Mouse (Mus musculus): ENCODE results near the gene Tex28. TPM values are rescaled to one million over a fixed set of nuclear protein-coding genes. Genes with fewer than 3 reads are reported as not detected.

Gene Tex28
- not detected in 2 replicates for polyA plus RNA-seq (2012; rRNA removed; ENCODE audit: low replicate concordance)

DNA sequence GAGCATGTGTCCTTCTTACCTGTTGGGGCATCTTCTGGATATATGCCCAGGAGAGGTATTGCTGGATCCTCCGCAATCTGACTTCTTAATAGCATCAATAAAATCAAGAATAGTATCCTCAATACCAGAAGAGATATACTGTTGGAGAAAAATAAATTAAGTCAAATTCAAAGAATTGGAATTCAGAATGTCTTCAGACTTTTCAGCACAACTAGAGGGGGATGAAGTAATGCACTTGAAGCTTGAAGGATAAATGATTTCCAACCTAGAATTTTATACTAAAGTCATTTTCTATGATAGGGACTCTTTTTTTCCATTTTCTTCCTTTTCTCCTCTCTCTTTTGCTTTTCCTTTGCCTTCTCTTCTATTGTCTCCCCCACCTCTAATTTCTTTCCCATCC lies at the start of gene Tex28:
TSS of gene Tex28 (minus strand) at position 101 of the 400 bp plus-strand sequence.

DNA sequence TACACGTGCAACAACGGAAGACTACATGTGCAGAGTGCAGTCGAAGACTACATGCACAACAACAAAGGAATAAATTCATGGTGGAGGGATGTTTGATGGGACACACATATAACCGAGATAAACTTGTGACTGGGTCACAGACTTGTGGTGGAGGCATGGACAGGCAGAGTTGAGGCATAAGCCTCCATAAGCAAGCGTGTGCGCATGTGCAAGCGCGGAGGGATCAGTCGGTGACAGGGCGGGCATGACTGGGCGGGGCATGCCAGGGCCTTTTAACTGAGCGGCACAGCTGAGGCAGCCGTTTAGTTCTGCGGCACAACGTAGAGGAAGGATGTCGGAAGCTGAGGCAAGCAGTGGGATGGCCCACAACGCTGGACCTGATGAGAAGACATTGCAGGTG lies 9.3 kb upstream of the Tex28 start, which contains the start of gene Tktl1:
TSS of gene Tktl1 (plus strand) at position 301 of the 400 bp plus-strand sequence.

DNA sequence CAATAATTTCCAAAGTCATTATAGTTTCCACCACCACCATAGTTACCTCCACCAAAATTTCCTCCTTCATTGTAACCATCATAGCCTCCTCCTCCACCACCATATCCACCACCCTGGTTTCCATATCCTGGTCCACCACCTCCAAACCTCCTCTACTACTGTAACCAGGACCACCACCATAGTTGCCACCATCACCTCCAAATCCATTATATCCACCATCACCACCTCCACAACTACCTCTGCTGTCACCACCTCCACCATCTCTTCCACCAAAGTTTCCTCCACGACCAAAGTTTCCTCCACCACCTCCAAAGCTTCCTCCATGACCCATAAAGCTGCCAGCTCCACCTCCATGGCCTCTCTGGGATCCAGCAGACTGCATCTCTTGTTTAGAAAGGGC lies 32.4 kb downstream of the Tex28 start, which contains the start of gene Mecp2:
TSS of gene Mecp2 (minus strand) at position 101 of the 400 bp plus-strand sequence.

DNA sequence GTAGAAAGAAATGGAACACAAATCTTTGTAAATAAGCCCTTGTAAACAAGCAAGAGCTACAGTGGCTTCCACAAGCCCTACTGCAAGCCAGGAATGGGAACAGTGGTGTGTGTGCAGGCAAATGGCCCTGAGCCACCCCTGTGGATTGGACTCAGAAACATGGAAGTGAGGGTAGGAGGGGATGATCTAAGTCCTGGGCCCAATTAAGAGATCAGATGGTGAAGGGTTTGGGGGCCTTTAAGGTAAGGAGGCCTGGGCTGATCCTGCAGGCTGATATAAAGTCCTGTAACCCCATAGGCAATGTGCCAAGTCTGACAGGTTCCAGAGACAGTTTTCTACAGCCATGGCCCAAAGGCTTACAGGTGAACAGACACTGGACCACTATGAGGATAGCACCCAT lies 40.5 kb downstream of the Tex28 start, which contains the start of gene Opn1mw:
TSS of gene Opn1mw (plus strand) at position 301 of the 400 bp plus-strand sequence.

Other genes with a start within 250 kb of the Tex28 start
- 12.7 and 18.0 TPM in 2 replicates for gene Arhgap4, start 246.0 kb downstream of the Tex28 start, polyA plus RNA-seq (2012; rRNA removed; ENCODE audit: low replicate concordance)
- 69.5 and 110 TPM in 2 replicates for gene Naa10, start 245.9 kb downstream of the Tex28 start, polyA plus RNA-seq (2012; rRNA removed; ENCODE audit: low replicate concordance)
- gene Renbp, start 237.0 kb downstream of the Tex28 start, polyA plus RNA-seq (2012; rRNA removed; ENCODE audit: low replicate concordance), result 15.6 and 30.8 TPM in 2 replicates
- gene Hcfc1, start 201.5 kb downstream of the Tex28 start, polyA plus RNA-seq (2012; rRNA removed; ENCODE audit: low replicate concordance), result 31.8 and 88.6 TPM in 2 replicates
- 170 and 267 TPM in 2 replicates for gene Irak1, start 143.9 kb downstream of the Tex28 start, polyA plus RNA-seq (2012; rRNA removed; ENCODE audit: low replicate concordance)
- not detected in 2 replicates for gene Opn1mw, start 40.4 kb downstream of the Tex28 start, polyA plus RNA-seq (2012; rRNA removed; ENCODE audit: low replicate concordance)
- 4.6 and 11.3 TPM in 2 replicates for gene Mecp2, start 32.5 kb downstream of the Tex28 start, polyA plus RNA-seq (2012; rRNA removed; ENCODE audit: low replicate concordance)
- 0.04 TPM in 1 of 2 replicates, not detected in the other for gene Tktl1, start 9.4 kb upstream of the Tex28 start, polyA plus RNA-seq (2012; rRNA removed; ENCODE audit: low replicate concordance)
- gene Flna, start 82.0 kb upstream of the Tex28 start, polyA plus RNA-seq (2012; rRNA removed; ENCODE audit: low replicate concordance), result 658 and 2,331 TPM in 2 replicates
- gene Emd, start 86.8 kb upstream of the Tex28 start, polyA plus RNA-seq (2012; rRNA removed; ENCODE audit: low replicate concordance), result 47.9 and 80.7 TPM in 2 replicates
- gene Rpl10, start 103.0 kb upstream of the Tex28 start, polyA plus RNA-seq (2012; rRNA removed; ENCODE audit: low replicate concordance), result 1,145 and 2,013 TPM in 2 replicates
- gene Taz, start 114.1 kb upstream of the Tex28 start, polyA plus RNA-seq (2012; rRNA removed; ENCODE audit: low replicate concordance), result 99.6 and 120 TPM in 2 replicates
- 26.7 and 40.0 TPM in 2 replicates for gene Dnase1l1, start 114.5 kb upstream of the Tex28 start, polyA plus RNA-seq (2012; rRNA removed; ENCODE audit: low replicate concordance)
- 337 and 396 TPM in 2 replicates for gene Atp6ap1, start 129.3 kb upstream of the Tex28 start, polyA plus RNA-seq (2012; rRNA removed; ENCODE audit: low replicate concordance)
- 291 and 322 TPM in 2 replicates for gene Gdi1, start 137.2 kb upstream of the Tex28 start, polyA plus RNA-seq (2012; rRNA removed; ENCODE audit: low replicate concordance)
- gene Fam50a, start 145.2 kb upstream of the Tex28 start, polyA plus RNA-seq (2012; rRNA removed; ENCODE audit: low replicate concordance), result 15.7 and 15.8 TPM in 2 replicates
- 14.5 and 58.4 TPM in 2 replicates for gene Plxna3, start 161.2 kb upstream of the Tex28 start, polyA plus RNA-seq (2012; rRNA removed; ENCODE audit: low replicate concordance)
- 101 and 103 TPM in 2 replicates for gene Lage3, start 185.8 kb upstream of the Tex28 start, polyA plus RNA-seq (2012; rRNA removed; ENCODE audit: low replicate concordance)
- 49.5 and 56.3 TPM in 2 replicates for gene Ubl4a, start 205.4 kb upstream of the Tex28 start, polyA plus RNA-seq (2012; rRNA removed; ENCODE audit: low replicate concordance)
- gene Slc10a3, start 205.5 kb upstream of the Tex28 start, polyA plus RNA-seq (2012; rRNA removed; ENCODE audit: low replicate concordance), result 25.2 and 30.4 TPM in 2 replicates
- gene Fam3a, start 225.4 kb upstream of the Tex28 start, polyA plus RNA-seq (2012; rRNA removed; ENCODE audit: low replicate concordance), result 50.5 and 59.2 TPM in 2 replicates
- 18.2 and 22.3 TPM in 2 replicates for gene Ikbkg, start 225.5 kb upstream of the Tex28 start, polyA plus RNA-seq (2012; rRNA removed; ENCODE audit: low replicate concordance)

Data from subcutaneous adipose tissue, adult 2 months (tissue).